Mouse (Mus musculus) neutrophil, adult 5-6 weeks (primary cell): ENCODE data around the gene Ttll8. TPM values are rescaled to one million over a fixed set of nuclear protein-coding genes. Genes with fewer than 3 reads are reported as not detected.

Source experiments
- ATAC-seq: fragments of 151-379, 151-347 bp; 2 replicates; pipeline ENCODE4 v1.8.0; 2017; ENCODE audit warnings: mild to moderate bottlenecking, moderate TSS enrichment; ENCODE audit not compliant: insufficient number of reproducible peaks, poor library complexity, low FRiP score, severe bottlenecking; ENCODE audit errors: extremely low read depth
- total RNA-seq: library from RNA; stranded (forward); fragments of 200-1000 nt; gene quantifications from 2 replicates; pipeline ENCODE4 v1.2.3, GENCODE M21; 2017

Gene Ttll8
- total RNA-seq, 1 experiment from 2014 or later, result not detected

- no peak for ATAC-seq
Observed at GRCm38 (mm10) chr15:88934141-88934540, 20.1 kb downstream of the Ttll8 start.

- ATAC-seq, result no peak
Observed at GRCm38 (mm10) chr15:88932667-88933066, 21.6 kb downstream of the Ttll8 start.

- no peak for ATAC-seq
Observed at GRCm38 (mm10) chr15:88921992-88922310, 32.3 kb downstream of the Ttll8 start.

GRCm38 (mm10) chr15:88921131-88921991 is 32.9 kb downstream of the Ttll8 start:
- peak; percentile 37; the same call in 1 of the 2 replicates for ATAC-seq

- no peak for ATAC-seq
Observed at GRCm38 (mm10) chr15:88920065-88920464, 34.2 kb downstream of the Ttll8 start.

GRCm38 (mm10) chr15:88919328-88919727 is 34.9 kb downstream of the Ttll8 start:
- no peak for ATAC-seq

- ATAC-seq, result no peak
Observed at GRCm38 (mm10) chr15:88917126-88917525, 37.1 kb downstream of the Ttll8 start.

GRCm38 (mm10) chr15:88916366-88916765 is 37.9 kb downstream of the Ttll8 start:
- no peak for ATAC-seq

GRCm38 (mm10) chr15:88915046-88915445 is 39.2 kb downstream of the Ttll8 start:
- no peak for ATAC-seq

GRCm38 (mm10) chr15:88906347-88906746 is 47.9 kb downstream of the Ttll8 start:
- ATAC-seq, result no peak

GRCm38 (mm10) chr15:88904056-88904811 is 50.0 kb downstream of the Ttll8 start:
- no peak for ATAC-seq

- ATAC-seq, result no peak
Observed at GRCm38 (mm10) chr15:88903086-88903485, 51.1 kb downstream of the Ttll8 start.

GRCm38 (mm10) chr15:88902200-88902875 is 51.9 kb downstream of the Ttll8 start:
- ATAC-seq, result no peak

GRCm38 (mm10) chr15:88896341-88896980 is 57.8 kb downstream of the Ttll8 start:
- no peak for ATAC-seq

- no peak for ATAC-seq
Observed at GRCm38 (mm10) chr15:88895891-88896290, 58.3 kb downstream of the Ttll8 start.

- ATAC-seq, result no peak
Observed at GRCm38 (mm10) chr15:88895119-88895518, 59.1 kb downstream of the Ttll8 start.

- no peak for ATAC-seq
Observed at GRCm38 (mm10) chr15:88892876-88893275, 61.3 kb downstream of the Ttll8 start.

GRCm38 (mm10) chr15:88892252-88892651 is 62.0 kb downstream of the Ttll8 start:
- no peak for ATAC-seq

GRCm38 (mm10) chr15:88891676-88892040 is 62.6 kb downstream of the Ttll8 start:
- no peak for ATAC-seq
